ENCODE assay signal across 8 mouse cellular contexts in the genomic region with DNA sequence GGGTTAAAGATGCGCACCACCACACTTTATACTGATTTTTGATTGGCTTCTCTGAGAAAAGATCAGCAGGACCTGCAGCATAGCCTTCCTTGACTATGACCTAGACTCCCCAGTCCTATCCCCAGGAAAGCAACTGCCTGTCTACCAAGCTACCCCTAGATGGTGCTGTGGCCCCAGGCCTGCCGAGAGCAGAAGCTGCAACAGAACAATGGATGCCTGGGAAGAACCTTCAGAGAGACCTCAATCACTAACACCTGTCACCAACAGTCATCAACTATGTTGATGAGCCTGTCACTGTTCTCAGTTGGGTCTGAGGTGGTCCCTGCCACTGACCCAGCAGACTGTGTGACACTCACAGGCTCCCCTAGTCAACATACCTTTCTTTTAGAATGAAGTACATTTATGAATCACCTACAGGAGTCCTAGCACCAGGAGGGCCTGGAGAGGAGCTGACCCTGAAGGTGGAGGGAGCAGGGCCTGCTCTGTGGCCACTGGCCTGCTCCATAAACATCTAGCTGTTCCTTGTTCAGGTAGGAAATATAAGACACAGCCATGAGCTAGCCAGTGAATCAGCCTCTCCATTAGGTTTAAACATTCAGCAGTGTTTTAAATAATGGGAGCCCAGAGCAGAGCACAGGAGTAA. TPM values are rescaled to one million over a fixed set of nuclear protein-coding genes. Genes with fewer than 3 reads are reported as not detected.
DNase-seq lines count a peak whose midpoint lies in the region; ATAC-seq and TF ChIP-seq lines count a peak whose summit lies in the region.

No protein-coding gene starts in this region.

- H3K9me3 ChIP-seq in MEL (replicated peaks; ENCODE audit: insufficient read depth, low read length), result no peaks in the 10 kb centered on the region
- H3K9me3 ChIP-seq in liver, postnatal 0 days (ENCODE audit: low read length), result no peaks in the 10 kb centered on the region
- no peaks in the 10 kb centered on the region for H3K9me3 ChIP-seq in neural tube, embryonic 12.5 days

- peaks cover 0 to 4% of the 10 kb centered on the region in 2 experiments; a peak in 1 of 4 replicates for H3K36me3 ChIP-seq in MEL (ENCODE audit: control insufficient read depth in 1 of 2, insufficient read depth in 2 of 2, low read length in 2 of 2)
- H3K36me3 ChIP-seq in liver, postnatal 0 days (replicated peaks; ENCODE audit: insufficient read depth, low read length), result peaks cover 5% of the 10 kb centered on the region
- H3K36me3 ChIP-seq in neural tube, embryonic 12.5 days, result peaks cover 12% of the 10 kb centered on the region
- H3K36me3 ChIP-seq in thymus, adult 2 months (ENCODE audit: control insufficient read depth, insufficient read depth, low read length), result no peaks in the 10 kb centered on the region

- no peak overlapping the region for H3K4me3 ChIP-seq in MEL (ENCODE audit: control insufficient read depth in 1 of 2, insufficient read depth in 1 of 2, low read depth in 2 of 2, low read length in 2 of 2)
- no peak overlapping the region for H3K4me3 ChIP-seq in liver, postnatal 0 days (ENCODE audit: low read depth, low read length)
- no peak overlapping the region for H3K4me3 ChIP-seq in neural tube, embryonic 12.5 days
- H3K4me3 ChIP-seq in thymus, adult 2 months (ENCODE audit: control insufficient read depth, insufficient read depth, low read length), result no peak overlapping the region

- peak; percentile 82 to 84 for DNase-seq in B cell, adult 2 months
- DNase-seq in MEL (ENCODE audit: low read depth, low spot score), result peak; percentile 79
- DNase-seq in cerebellum, postnatal 10 days, result peak; percentile 88 to 89
- peak; percentile 69 for DNase-seq in gastrocnemius, postnatal 14 days
- DNase-seq in kidney, adult 18-20 months, result peak; percentile 78
- DNase-seq in liver, postnatal 0 days, result peak; percentile 74
- DNase-seq in thymus, adult 2 months, result peak; percentile 73

- peak; percentile 93 to 96 (median 94) for TF ChIP-seq CTCF in MEL (IDR thresholded peaks at IDR 0.05 in 2 of 3, conservative IDR thresholded peaks at IDR 0.05 in 1 of 3; ENCODE audit: control insufficient read depth in 1 of 3, insufficient read depth in 1 of 3, low read depth in 2 of 3, low read length in 3 of 3, poor library complexity in 1 of 3, severe bottlenecking in 1 of 3)
- TF ChIP-seq CTCF in liver, postnatal 0 days (IDR thresholded peaks at IDR 0.05; ENCODE audit: low read depth), result peak; percentile 98
- TF ChIP-seq CTCF in thymus, adult 2 months (IDR thresholded peaks at IDR 0.05; ENCODE audit: borderline replicate concordance, control insufficient read depth, extremely low read depth, insufficient read depth, low read length, poor library complexity), result peak; percentile 80; the same call in 1 of the 2 replicates

- intact Hi-C loops in gastrocnemius, postnatal 14 days (cut with DNase I; ENCODE audit: low total_unique reads), result loop anchor here (2.0 to 5.0 kb wide), 2 partner anchors 33 to 117 kb away; no protein-coding TSS in a partner anchor

- ATAC-seq in liver, postnatal 0 days, result peak; percentile 77
- peak; percentile 37; the same call in 1 of the 2 replicates for ATAC-seq in neural tube, embryonic 12.5 days (ENCODE audit: low FRiP score, low read depth)

- peak; percentile 94 for TF ChIP-seq RAD21 in MEL (IDR thresholded peaks at IDR 0.05; ENCODE audit: low read depth, low read length)

- TF ChIP-seq EP300 in MEL (IDR thresholded peaks at IDR 0.05; ENCODE audit: low read depth in 1 of 2, low read length in 2 of 2), result no peak
- no peak for TF ChIP-seq EP300 in liver, postnatal 0 days (IDR thresholded peaks at IDR 0.05; ENCODE audit: low read depth)

- 0 out of 4 replicates have a peak, but pooled peaks cover 0 to 6% of the 10 kb centered on the region in 2 experiments for H3K4me1 ChIP-seq in MEL (ENCODE audit: control insufficient read depth in 1 of 2, insufficient read depth in 2 of 2, low read length in 2 of 2)
- H3K4me1 ChIP-seq in liver, postnatal 0 days (ENCODE audit: insufficient read depth), result 0 out of 2 replicates have a peak, but pooled peaks cover 2% of the 10 kb centered on the region
- peaks cover 3% of the 10 kb centered on the region; the same call in 1 of the 2 replicates for H3K4me1 ChIP-seq in neural tube, embryonic 12.5 days
- no peaks in the 10 kb centered on the region for H3K4me1 ChIP-seq in thymus, adult 2 months (replicated peaks; ENCODE audit: control insufficient read depth, insufficient read depth, low read length)

- 30% methylated on average over 2 of the region's 2 CpGs for WGBS in liver, postnatal 0 days (ENCODE audit: insufficient replicate concordance)
- WGBS in neural tube, embryonic 12.5 days, result 35% methylated on average over 2 of the region's 2 CpGs
- WGBS in thymus, adult 2 months, result 41% methylated on average over 2 of the region's 2 CpGs

- H3K4me2 ChIP-seq in liver, postnatal 0 days (ENCODE audit: low read depth, low read length), result no peak overlapping the region
- no peak overlapping the region for H3K4me2 ChIP-seq in neural tube, embryonic 12.5 days (replicated peaks)

- TF ChIP-seq POLR2A in MEL (IDR thresholded peaks at IDR 0.05; ENCODE audit: control insufficient read depth in 1 of 2, insufficient read depth in 1 of 2, low read depth in 1 of 2, low read length in 2 of 2, poor library complexity in 1 of 2), result no peak
- no peak for TF ChIP-seq POLR2A in thymus, adult 2 months (IDR thresholded peaks at IDR 0.05; ENCODE audit: control insufficient read depth, extremely low read depth, insufficient read depth, low read length, poor library complexity)

- H3K27me3 ChIP-seq in MEL (ENCODE audit: control insufficient read depth in 1 of 2, insufficient read depth in 2 of 2, low read length in 2 of 2), result no peaks in the 10 kb centered on the region
- no peaks in the 10 kb centered on the region for H3K27me3 ChIP-seq in liver, postnatal 0 days (ENCODE audit: insufficient read depth, low read length)
- no peaks in the 10 kb centered on the region for H3K27me3 ChIP-seq in neural tube, embryonic 12.5 days (replicated peaks)
- no peaks in the 10 kb centered on the region for H3K27me3 ChIP-seq in thymus, adult 2 months (ENCODE audit: control insufficient read depth, insufficient read depth, low read length)

- H3K79me2 ChIP-seq in MEL (ENCODE audit: control insufficient read depth, insufficient read depth, low read length, poor library complexity), result peaks cover 2% of the 10 kb centered on the region; the same call in 1 of the 2 replicates

- no peak overlapping the region for H3K27ac ChIP-seq in MEL (ENCODE audit: control insufficient read depth, low read depth, low read length)
- H3K27ac ChIP-seq in liver, postnatal 0 days (ENCODE audit: low read depth), result no peak overlapping the region
- no peak overlapping the region; the same call in 1 of the 2 replicates for H3K27ac ChIP-seq in neural tube, embryonic 12.5 days
- H3K27ac ChIP-seq in thymus, adult 2 months (ENCODE audit: control insufficient read depth, insufficient read depth, low read length), result no peak overlapping the region

- H3K9ac ChIP-seq in MEL (ENCODE audit: control insufficient read depth, low read depth, low read length, poor library complexity, severe bottlenecking), result no peak overlapping the region
- H3K9ac ChIP-seq in liver, postnatal 0 days (replicated peaks), result no peak overlapping the region
- no peak overlapping the region for H3K9ac ChIP-seq in neural tube, embryonic 12.5 days

RNA-seq across cellular contexts. Expression of a gene that starts 13.4 kb away (rescaled TPM):
- total RNA-seq in MEL (2012; rRNA removed), result 0.13 and 0.19 TPM in 2 replicates
- polyA plus RNA-seq in MEL (2012; ENCODE audit: insufficient read depth in 1 of 2, insufficient read length in 2 of 2, low read depth in 1 of 2, low replicate concordance in 2 of 2, missing spikeins in 1 of 2), result under 1 TPM in 1 of 2 experiments, not detected in 1; 0.53 TPM
- under 1 TPM; 0.49 to 0.55 TPM for total RNA-seq in gastrocnemius, postnatal 14 days (2021)
- polyA plus RNA-seq in liver, postnatal 0 days (2015; fragmentation: Nextera tagmentation; extraction: Ambion mirVana), result 0.33 and 0.54 TPM in 2 replicates
- 0.63 and 0.86 TPM in 2 replicates for polyA plus RNA-seq in neural tube, embryonic 12.5 days (2016; fragmentation: Nextera tagmentation; extraction: Ambion mirVana)
- 2.9 and 3.7 TPM in 2 replicates for polyA plus RNA-seq in thymus, adult 2 months (2012; rRNA removed)

RNA-seq across cellular contexts. Expression of a gene that starts 19.2 kb away (rescaled TPM):
- total RNA-seq in MEL (2012; rRNA removed), result 31.7 and 33.6 TPM in 2 replicates
- polyA plus RNA-seq in MEL (2012; ENCODE audit: insufficient read depth in 1 of 2, insufficient read length in 2 of 2, low read depth in 1 of 2, low replicate concordance in 2 of 2, missing spikeins in 1 of 2), result 10 to 100 TPM in 1 of 2 experiments, not detected in 1; 50.6 TPM
- 10 to 100 TPM; 26.1 to 27.7 TPM for total RNA-seq in gastrocnemius, postnatal 14 days (2021)
- polyA plus RNA-seq in liver, postnatal 0 days (2015; fragmentation: Nextera tagmentation; extraction: Ambion mirVana), result 64.8 and 72.5 TPM in 2 replicates
- polyA plus RNA-seq in neural tube, embryonic 12.5 days (2016; fragmentation: Nextera tagmentation; extraction: Ambion mirVana), result 52.0 and 56.9 TPM in 2 replicates
- 77.3 and 82.3 TPM in 2 replicates for polyA plus RNA-seq in thymus, adult 2 months (2012; rRNA removed)

RNA-seq across cellular contexts. Expression of a gene that starts 25.4 kb away (rescaled TPM):
- total RNA-seq in MEL (2012; rRNA removed), result 3.7 and 4.8 TPM in 2 replicates
- polyA plus RNA-seq in MEL (2012; ENCODE audit: insufficient read depth in 1 of 2, insufficient read length in 2 of 2, low read depth in 1 of 2, low replicate concordance in 2 of 2, missing spikeins in 1 of 2), result 10 to 100 TPM in 1 of 2 experiments, not detected in 1; 23.2 TPM
- 10 to 100 TPM; 10.1 to 10.3 TPM for total RNA-seq in gastrocnemius, postnatal 14 days (2021)
- polyA plus RNA-seq in liver, postnatal 0 days (2015; fragmentation: Nextera tagmentation; extraction: Ambion mirVana), result 6.5 and 7.3 TPM in 2 replicates
- 47.7 and 49.3 TPM in 2 replicates for polyA plus RNA-seq in neural tube, embryonic 12.5 days (2016; fragmentation: Nextera tagmentation; extraction: Ambion mirVana)
- polyA plus RNA-seq in thymus, adult 2 months (2012; rRNA removed), result 43.5 and 57.6 TPM in 2 replicates

RNA-seq across cellular contexts. Expression of a gene that starts 25.5 kb away (rescaled TPM):
- total RNA-seq in MEL (2012; rRNA removed), result 73.9 and 88.9 TPM in 2 replicates
- 100 to 1,000 TPM; 107 to 281 TPM for polyA plus RNA-seq in MEL (2012; ENCODE audit: insufficient read depth in 1 of 2, insufficient read length in 2 of 2, low read depth in 1 of 2, low replicate concordance in 2 of 2, missing spikeins in 1 of 2)
- 10 to 100 TPM; 52.3 to 73.3 TPM for total RNA-seq in gastrocnemius, postnatal 14 days (2021)
- 127 and 143 TPM in 2 replicates for polyA plus RNA-seq in liver, postnatal 0 days (2015; fragmentation: Nextera tagmentation; extraction: Ambion mirVana)
- polyA plus RNA-seq in neural tube, embryonic 12.5 days (2016; fragmentation: Nextera tagmentation; extraction: Ambion mirVana), result 6.8 and 7.2 TPM in 2 replicates
- 52.1 and 54.6 TPM in 2 replicates for polyA plus RNA-seq in thymus, adult 2 months (2012; rRNA removed)

RNA-seq across cellular contexts. Expression of a gene that starts 32.8 kb away (rescaled TPM):
- total RNA-seq in MEL (2012; rRNA removed), result 22.5 and 23.7 TPM in 2 replicates
- polyA plus RNA-seq in MEL (2012; ENCODE audit: insufficient read depth in 1 of 2, insufficient read length in 2 of 2, low read depth in 1 of 2, low replicate concordance in 2 of 2, missing spikeins in 1 of 2), result 10 to 100 TPM in 1 of 2 experiments, not detected in 1; 44.5 TPM
- 1 to 10 TPM; 1.6 to 2.0 TPM for total RNA-seq in gastrocnemius, postnatal 14 days (2021)
- polyA plus RNA-seq in liver, postnatal 0 days (2015; fragmentation: Nextera tagmentation; extraction: Ambion mirVana), result 2.7 and 3.4 TPM in 2 replicates
- polyA plus RNA-seq in neural tube, embryonic 12.5 days (2016; fragmentation: Nextera tagmentation; extraction: Ambion mirVana), result 23.6 and 24.9 TPM in 2 replicates
- 107 and 133 TPM in 2 replicates for polyA plus RNA-seq in thymus, adult 2 months (2012; rRNA removed)
